Mouse (Mus musculus) c-Kit-negative CD71-positive TER-119-positive erythroid progenitor cells, embryonic 14.5 days (primary cell): Measurements from ENCODE around the gene Serpinb6a.
"Not testable (repeated sequence)": the region's sequence is repeated elsewhere in the genome, so short reads cannot be mapped to it uniquely, and the experiment has no call there.

Source experiments
- DNase-seq: peaks from one replicate; pipeline ENCODE4 v3.0.0-alpha.2; 2013; ENCODE audit warnings: low read depth, low spot score

The Serpinb6a gene

GRCm38 (mm10) chr13:33989625-33990024 lies 13.0 kb downstream of the Serpinb6a start:
- DNase-seq: no peak

GRCm38 (mm10) chr13:33966574-33966973 lies 36.0 kb downstream of the Serpinb6a start:
- DNase-seq: no peak

GRCm38 (mm10) chr13:33966025-33966412 lies 36.6 kb downstream of the Serpinb6a start:
- DNase-seq: no peak

- no peak for DNase-seq
Observed at GRCm38 (mm10) chr13:33965056-33966024, 37.3 kb downstream of the Serpinb6a start.

GRCm38 (mm10) chr13:33964206-33965046 lies 38.2 kb downstream of the Serpinb6a start, which contains the start of gene Nqo2:
Nqo2 (plus strand) TSS chr13:33964687.
- peak; percentile 30 for DNase-seq

- DNase-seq: no peak
Observed at GRCm38 (mm10) chr13:33959771-33960170, 42.8 kb downstream of the Serpinb6a start.

- peak; percentile 28 for DNase-seq
Observed at GRCm38 (mm10) chr13:33956571-33957421, 45.8 kb downstream of the Serpinb6a start.

- no peak for DNase-seq
Observed at GRCm38 (mm10) chr13:33952947-33953346, 49.6 kb downstream of the Serpinb6a start.

- no peak for DNase-seq
Observed at GRCm38 (mm10) chr13:33952075-33952449, 50.5 kb downstream of the Serpinb6a start.

- no peak for DNase-seq
Observed at GRCm38 (mm10) chr13:33951308-33952074, 51.1 kb downstream of the Serpinb6a start.

- no peak for DNase-seq
Observed at GRCm38 (mm10) chr13:33942212-33942779, 60.3 kb downstream of the Serpinb6a start.

GRCm38 (mm10) chr13:33941288-33941808 lies 61.2 kb downstream of the Serpinb6a start:
- no peak for DNase-seq

GRCm38 (mm10) chr13:33937587-33937986 lies 65.0 kb downstream of the Serpinb6a start:
- not testable (repeated sequence) for DNase-seq

GRCm38 (mm10) chr13:33937151-33937550 lies 65.4 kb downstream of the Serpinb6a start:
- DNase-seq: no peak

- no peak for DNase-seq
Observed at GRCm38 (mm10) chr13:33935465-33936181, 67.0 kb downstream of the Serpinb6a start.

GRCm38 (mm10) chr13:33934743-33935142 lies 67.9 kb downstream of the Serpinb6a start:
- no peak for DNase-seq

- DNase-seq: no peak
Observed at GRCm38 (mm10) chr13:33930912-33931311, 71.7 kb downstream of the Serpinb6a start.

GRCm38 (mm10) chr13:33930281-33930680 lies 72.3 kb downstream of the Serpinb6a start:
- DNase-seq: no peak

GRCm38 (mm10) chr13:33921699-33922098 lies 80.9 kb downstream of the Serpinb6a start:
- no peak for DNase-seq
